Mouse (Mus musculus) liver, postnatal 0 days (tissue): ENCODE results near the gene Mogat2.

Experiments used
- CTCF ChIP-seq: sonication (generic); IDR thresholded peaks from 2 replicates; pipeline ENCODE4 v1.5.1; 2016; ENCODE audit warnings: antibody characterized with exemption, low read depth
- EP300 ChIP-seq: IDR thresholded peaks from 2 replicates; pipeline ENCODE4 v1.6.1; 2016; ENCODE audit warnings: antibody characterized with exemption, low read depth, mild to moderate bottlenecking

DNA sequence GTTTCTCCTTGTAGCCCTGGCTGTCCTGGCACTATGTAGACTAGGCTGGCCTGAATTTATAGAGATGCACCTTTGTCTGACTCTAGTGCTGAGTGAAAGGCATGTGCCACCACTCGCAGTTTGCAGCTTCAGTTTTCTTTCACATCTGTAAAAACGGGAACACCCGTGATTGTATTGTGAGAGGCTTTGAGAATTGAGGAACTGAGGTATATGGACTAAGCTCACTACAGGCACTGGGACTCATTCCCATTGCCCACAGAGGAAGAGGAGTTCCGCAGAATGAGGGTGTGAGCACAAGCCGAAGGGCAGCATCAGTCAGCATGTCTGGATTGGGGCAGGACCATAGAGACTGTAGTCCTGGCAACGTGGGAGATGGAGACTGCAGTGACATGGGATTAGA lies 54.7 kb downstream of the Mogat2 start:
- no peak for TF ChIP-seq CTCF
- no peak for TF ChIP-seq EP300
